Mouse (Mus musculus) heart, postnatal 0 days (tissue): ENCODE measurements around the gene 2310039H08Rik. TPM values are rescaled to one million over a fixed set of nuclear protein-coding genes. Genes with fewer than 3 reads are reported as not detected.
A peak's percentile ranks its signal among the peaks of the same experiment; 100 is the strongest.

ENCODE experiments used
- ATAC-seq: fragments of 200-750 bp; cut with Nextera tagmentation; 2 replicates; pipeline ENCODE4 v1.8.0; 2017; ENCODE audit warnings: low read depth, moderate number of reproducible peaks, moderate library complexity; ENCODE audit not compliant: insufficient read depth
- DNase-seq: peaks from one replicate; pipeline ENCODE4 v3.0.0-alpha.2; 2016; ENCODE audit warnings: low spot score
- H3K27ac ChIP-seq: fragments of 300-500 bp; sonication (generic); 2 replicates; pipeline ENCODE4 v1.5.1; 2014; ENCODE audit warnings: low read depth, mild to moderate bottlenecking
- H3K27me3 ChIP-seq: fragments of 300-500 bp; sonication (generic); 2 replicates; pipeline ENCODE4 v1.6.1; 2014; ENCODE audit warnings: low read length, mixed read lengths; ENCODE audit not compliant: control insufficient read depth, insufficient read depth
- H3K36me3 ChIP-seq: fragments of 300-500 bp; sonication (generic); replicated peaks from 2 replicates; pipeline ENCODE4 v1.6.1; 2014; ENCODE audit warnings: low read length, mixed read lengths; ENCODE audit not compliant: control insufficient read depth, insufficient read depth
- H3K4me1 ChIP-seq: fragments of 300-500 bp; sonication (generic); 2 replicates; pipeline ENCODE4 v1.6.1; 2014; ENCODE audit warnings: antibody characterized with exemption; ENCODE audit not compliant: control insufficient read depth, insufficient read depth
- H3K4me2 ChIP-seq: fragments of 300-500 bp; sonication (generic); 2 replicates; pipeline ENCODE4 v1.6.1; 2014; ENCODE audit warnings: low read depth, mild to moderate bottlenecking, low read length, moderate library complexity
- H3K4me3 ChIP-seq: fragments of 300-500 bp; sonication (generic); 2 replicates; pipeline ENCODE4 v1.5.1; 2014; ENCODE audit warnings: low read depth, low read length
- H3K9ac ChIP-seq: fragments of 300-500 bp; sonication (generic); replicated peaks from 2 replicates; pipeline ENCODE4 v1.6.1; 2014; ENCODE audit warnings: low read depth, low read length, mixed read lengths
- H3K9me3 ChIP-seq: fragments of 300-500 bp; sonication (generic); replicated peaks from 2 replicates; pipeline ENCODE4 v1.6.1; 2016; ENCODE audit warnings: low read length; ENCODE audit not compliant: control insufficient read depth
- CTCF ChIP-seq: IDR thresholded peaks from 2 replicates; pipeline ENCODE4 v1.5.1; 2016; ENCODE audit warnings: antibody characterized with exemption, control low read depth, low read depth
- EP300 ChIP-seq: IDR thresholded peaks from 2 replicates; pipeline ENCODE4 v1.6.1; 2016; ENCODE audit warnings: antibody characterized with exemption, low read depth
- WGBS: fragments of 180-500 bp; shearing (Covaris S2); extraction: QIAGEN DNeasy Blood & Tissue Kit; methylation state at CpG from one replicate; pipeline ENCODE4 v1.1.7; 2014; 5-methylcytosine and 5-hydroxymethylcytosine counted together
- polyA plus RNA-seq: library from polyadenylated mRNA; unstranded; fragments of >200 nt; fragmentation: Nextera tagmentation; extraction: Ambion mirVana; gene quantifications from 2 replicates; pipeline ENCODE4 v1.2.1, GENCODE M21; 2015
- total RNA-seq: library from RNA; depleted of rRNA; stranded (reverse); fragments of >200 nt; gene quantifications from 2 replicates; pipeline ENCODE4 v1.2.3, GENCODE M21; 2014; ENCODE audit warnings: low replicate concordance; rRNA removed

The 2310039H08Rik gene
- total RNA-seq = 75.6 and 80.4 TPM in 2 replicates
- 74.9 and 76.4 TPM in 2 replicates for polyA plus RNA-seq

DNA sequence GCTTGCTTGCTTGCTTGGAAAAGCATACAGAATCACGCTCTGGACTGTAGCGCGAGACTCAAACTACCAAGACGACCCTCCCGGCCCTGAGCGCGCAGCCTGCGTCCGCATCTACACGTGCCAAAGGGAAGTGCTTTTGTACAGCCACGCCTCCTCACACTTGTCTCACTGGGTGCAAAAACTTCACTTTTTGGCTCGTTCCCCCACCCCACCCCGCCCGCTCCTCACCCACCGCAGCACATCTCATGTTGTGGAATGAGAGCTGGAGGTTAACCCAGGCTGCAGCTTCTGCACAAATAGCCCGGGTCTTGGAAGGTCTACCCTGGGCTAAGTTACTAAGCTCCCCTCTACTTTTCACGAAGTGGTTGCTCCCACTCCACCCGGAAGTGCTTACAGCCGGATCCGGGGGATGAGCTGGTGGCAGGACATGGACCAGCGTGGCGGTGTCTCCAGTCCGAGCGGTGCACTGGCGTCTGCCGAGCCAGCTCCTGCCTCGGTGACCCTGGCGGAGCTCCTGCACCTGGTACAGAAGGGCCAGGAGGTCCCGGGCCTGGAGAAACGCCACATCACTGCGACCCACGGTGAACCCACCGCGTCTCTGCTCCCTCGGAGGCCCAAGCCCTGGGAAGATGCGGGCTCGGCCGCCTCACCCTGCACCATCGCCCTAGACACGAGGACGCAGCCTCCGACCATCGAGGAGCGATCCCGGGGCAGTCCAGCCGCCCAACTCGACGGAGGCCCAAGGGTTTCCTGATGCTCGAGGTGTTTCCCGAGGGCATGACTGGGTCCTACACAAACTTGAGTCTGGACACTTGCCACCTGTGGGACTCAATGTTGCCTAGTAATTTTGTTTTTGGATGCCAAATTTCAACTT is at the start of gene 2310039H08Rik:
Gene 2310039H08Rik (plus strand): TSS at position 232 of the 874 bp plus-strand sequence.
- TF ChIP-seq CTCF = no peak
- peak; percentile 3; the same call in 1 of the 2 replicates for TF ChIP-seq EP300
- Histone ChIP-seq H3K4me3 (peak within 1 kb of the TSS; percentile 97), H3K4me2 (peak within 1 kb of the TSS; percentile 97), H3K4me1 (no peaks in the 10 kb centered on the region), H3K27me3 (no peaks in the 10 kb centered on the region), H3K9me3 (no peaks in the 10 kb centered on the region), H3K36me3 (peaks cover 33% of the 10 kb centered on the region), H3K9ac (peak within 1 kb of the TSS; percentile 77), H3K27ac (peak within 1 kb of the TSS; percentile 88)
- under 1% methylated on average over 50 of the region's 50 CpGs for WGBS
- DNase-seq (peak; percentile 86), ATAC-seq (peak; percentile 91)

DNA sequence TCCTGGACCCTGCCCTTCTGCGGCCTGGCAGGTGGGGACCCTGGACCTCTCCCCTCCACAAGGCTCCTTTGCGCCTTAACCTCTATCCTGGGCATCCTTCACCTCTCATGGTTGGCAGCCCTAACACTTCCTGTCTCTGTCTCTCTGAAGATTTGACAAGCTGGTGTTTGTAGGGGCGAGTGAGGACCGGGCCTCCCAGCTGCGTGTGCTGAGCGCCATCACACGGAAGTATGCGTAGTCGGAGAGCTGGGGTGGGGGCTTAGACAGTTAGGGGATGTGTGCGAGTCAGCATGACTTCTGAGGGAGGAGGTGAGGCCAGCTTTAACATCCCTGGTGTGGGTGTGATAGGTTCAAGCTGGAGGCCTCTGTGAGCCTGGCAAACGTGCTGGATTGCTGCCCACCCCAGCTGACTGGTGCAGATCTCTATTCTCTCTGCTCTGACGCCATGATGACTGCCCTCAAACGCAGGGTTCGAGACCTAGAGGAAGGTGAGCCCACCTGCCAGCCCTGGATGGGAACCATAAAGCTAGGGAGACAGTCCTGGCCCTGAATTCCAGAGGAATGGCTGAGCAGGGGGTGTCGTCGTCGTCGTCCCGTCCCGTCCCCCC is 47.9 kb upstream of the 2310039H08Rik start:
- Histone ChIP-seq H3K36me3 (peaks cover 12% of the 10 kb centered on the region; the same call in 1 of the 2 replicates), H3K4me2 (no peak overlapping the region), H3K9ac (no peak overlapping the region), H3K27ac (no peak overlapping the region), H3K9me3 (no peaks in the 10 kb centered on the region), H3K27me3 (peaks cover 11% of the 10 kb centered on the region; the same call in 1 of the 2 replicates), H3K4me1 (no peaks in the 10 kb centered on the region), H3K4me3 (no peak overlapping the region)
- no peak for TF ChIP-seq EP300
- TF ChIP-seq CTCF = no peak
- 83% methylated on average over 14 of the region's 20 CpGs for WGBS
- ATAC-seq = no peak
- DNase-seq = no peak

DNA sequence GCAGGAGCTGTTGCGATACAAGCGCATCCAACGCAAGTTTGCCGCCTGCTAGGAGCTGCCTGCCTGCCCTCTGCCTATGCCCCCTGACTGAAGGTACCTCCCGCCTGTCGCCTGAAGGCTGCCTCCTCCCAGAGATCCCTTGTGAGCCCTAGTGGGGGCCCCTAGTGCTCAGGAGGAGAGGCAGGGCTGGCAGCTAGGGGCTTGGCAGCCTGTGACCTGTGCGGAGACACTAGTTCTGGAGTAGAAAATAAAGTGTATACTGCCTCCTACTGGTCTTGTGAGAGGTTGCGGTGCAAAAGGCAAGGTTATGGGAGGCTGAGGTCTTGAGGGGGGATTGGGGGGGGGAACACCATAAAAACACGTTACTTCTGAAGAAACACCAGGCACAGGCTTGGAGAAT is 47.2 kb upstream of the 2310039H08Rik start:
- WGBS = 47% methylated on average over 9 of the region's 9 CpGs
- peak; percentile 63 for ATAC-seq
- H3K4me3 ChIP-seq = no peak overlapping the region
- no peak overlapping the region for H3K4me2 ChIP-seq
- H3K36me3 ChIP-seq = peaks cover 12% of the 10 kb centered on the region; the same call in 1 of the 2 replicates
- no peaks in the 10 kb centered on the region for H3K9me3 ChIP-seq
- no peak overlapping the region for H3K9ac ChIP-seq
- H3K4me1 ChIP-seq = no peaks in the 10 kb centered on the region
- peaks cover 11% of the 10 kb centered on the region; the same call in 1 of the 2 replicates for H3K27me3 ChIP-seq
- peak; percentile 61 for TF ChIP-seq CTCF
- TF ChIP-seq EP300 = no peak
- peak; percentile 59 for DNase-seq
- H3K27ac ChIP-seq = no peak overlapping the region

DNA sequence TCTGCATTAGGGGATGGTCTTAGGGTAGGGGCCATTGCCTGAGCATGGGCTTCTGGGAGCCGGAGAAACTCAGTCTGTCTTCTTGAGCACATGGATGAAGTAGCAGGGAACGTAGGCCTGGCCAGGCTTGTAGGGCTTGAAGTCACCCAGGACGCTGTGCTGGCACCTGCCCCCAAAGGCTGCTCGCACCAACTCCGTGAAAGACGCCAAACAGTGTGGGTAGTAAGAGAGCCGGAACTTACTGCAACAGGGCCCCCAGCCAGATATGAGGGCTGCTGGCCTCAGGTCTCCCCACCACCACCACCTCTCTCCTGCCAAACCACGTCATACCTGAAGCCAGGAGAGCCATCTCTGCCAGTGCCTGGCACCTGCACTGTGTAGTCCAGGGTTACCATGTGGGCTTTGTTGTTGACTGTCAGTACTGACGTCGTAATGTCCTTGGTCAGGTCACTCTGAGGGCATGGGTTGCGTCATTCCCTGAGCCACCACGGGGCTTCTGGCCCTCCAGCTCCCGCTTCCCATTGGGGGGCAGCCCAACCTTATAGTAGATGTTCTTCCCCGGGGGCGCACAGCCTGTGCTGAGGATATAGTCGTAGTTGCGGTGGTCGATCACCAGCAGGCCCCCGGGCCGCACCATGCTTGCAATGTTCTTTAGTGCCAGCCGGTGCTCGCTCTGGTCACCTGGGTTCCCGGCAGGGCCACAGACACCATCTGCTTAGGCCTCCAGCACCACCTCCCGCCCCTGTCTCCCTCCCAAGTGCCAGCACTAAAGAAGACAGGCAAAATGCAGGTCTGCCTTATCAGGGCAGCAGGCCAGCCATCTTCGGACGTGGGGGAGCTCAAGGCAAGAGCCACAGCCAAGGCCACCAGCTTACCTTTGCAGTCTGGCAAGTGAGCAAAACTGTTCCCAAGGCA is 46.4 kb upstream of the 2310039H08Rik start:
- peaks cover 11% of the 10 kb centered on the region; the same call in 1 of the 2 replicates for H3K27me3 ChIP-seq
- no peak overlapping the region for H3K9ac ChIP-seq
- no peaks in the 10 kb centered on the region for H3K9me3 ChIP-seq
- H3K4me3 ChIP-seq = no peak overlapping the region
- ATAC-seq (no peak), DNase-seq (no peak)
- peaks cover 12% of the 10 kb centered on the region; the same call in 1 of the 2 replicates for H3K36me3 ChIP-seq
- TF ChIP-seq CTCF (no peak), EP300 (no peak)
- H3K4me1 ChIP-seq = no peaks in the 10 kb centered on the region
- WGBS = 83% methylated on average over 26 of the region's 26 CpGs
- H3K4me2 ChIP-seq = no peak overlapping the region
- no peak overlapping the region for H3K27ac ChIP-seq

DNA sequence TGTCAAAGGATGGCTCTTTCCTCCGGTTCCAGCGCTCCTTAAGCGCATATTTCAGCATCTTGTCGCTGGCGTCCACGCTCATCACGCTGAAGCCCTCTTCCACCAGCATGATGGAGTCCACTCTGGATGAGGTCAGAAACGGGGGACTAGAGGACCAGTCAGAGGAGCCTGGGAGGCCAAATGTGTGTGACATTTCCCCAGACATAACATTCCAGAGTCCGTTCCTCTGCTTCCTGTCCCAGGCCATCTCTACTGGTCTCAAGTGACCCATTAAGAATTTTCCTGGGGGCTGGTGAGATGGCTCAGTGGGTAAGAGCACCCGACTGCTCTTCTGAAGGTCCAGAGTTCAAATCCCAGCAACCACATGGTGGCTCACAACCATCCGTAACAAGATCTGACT is 45.2 kb upstream of the 2310039H08Rik start:
- Histone ChIP-seq H3K27me3 (peaks cover 11% of the 10 kb centered on the region; the same call in 1 of the 2 replicates), H3K4me2 (no peak overlapping the region), H3K27ac (no peak overlapping the region), H3K4me1 (no peaks in the 10 kb centered on the region), H3K36me3 (peaks cover 6% of the 10 kb centered on the region; the same call in 1 of the 2 replicates), H3K4me3 (no peak overlapping the region), H3K9me3 (no peaks in the 10 kb centered on the region), H3K9ac (no peak overlapping the region)
- 90% methylated on average over 11 of the region's 11 CpGs for WGBS
- ATAC-seq (no peak), DNase-seq (no peak)
- TF ChIP-seq EP300 = no peak
- no peak for TF ChIP-seq CTCF
